Mouse (Mus musculus) G1E (cell line): Measurements from ENCODE around the gene Maea.

Experiments used
- CTCF ChIP-seq: IDR thresholded peaks from 2 replicates; pipeline ENCODE4 v1.5.1; 2012; ENCODE audit warnings: low read depth, low read length, inconsistent platforms, mixed read lengths
- GATA1 ChIP-seq: IDR thresholded peaks from 2 replicates; pipeline ENCODE4 v1.6.1; 2012; ENCODE audit warnings: borderline replicate concordance, low read length, inconsistent platforms, mixed read lengths
- GATA2 ChIP-seq: IDR thresholded peaks from 2 replicates; pipeline ENCODE4 v1.6.1; 2012; ENCODE audit warnings: low read depth, low read length, inconsistent platforms, borderline replicate concordance
- POLR2AphosphoS5 ChIP-seq: IDR thresholded peaks from 2 replicates; pipeline ENCODE4 v1.6.1; 2012; ENCODE audit warnings: low read depth, low read length, inconsistent platforms; ENCODE audit not compliant: insufficient replicate concordance
- TAL1 ChIP-seq: conservative IDR thresholded peaks from 2 replicates; pipeline ENCODE4 v1.6.1; 2012; ENCODE audit warnings: low read depth, low read length, inconsistent platforms, mixed read lengths

DNA sequence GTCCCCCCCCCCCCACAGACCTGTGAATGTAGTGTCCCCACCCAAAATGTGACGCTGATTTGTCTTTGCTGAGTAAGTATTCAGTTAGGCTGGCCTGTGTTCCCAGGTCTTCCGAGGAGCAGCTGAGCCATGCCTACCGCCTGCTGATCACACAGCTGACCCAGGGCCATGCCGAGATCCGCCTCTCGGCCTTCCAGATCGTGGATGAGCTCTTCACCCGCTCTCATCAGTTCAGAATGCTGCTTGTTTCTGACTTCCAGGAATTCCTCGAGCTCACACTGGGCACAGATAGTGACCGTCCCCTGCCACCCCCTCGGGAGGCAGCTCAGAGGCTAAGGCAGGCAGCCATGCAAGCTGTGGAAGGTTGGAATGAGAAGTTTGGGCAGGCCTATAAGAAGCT, 52.2 kb downstream of the Maea start:
- no peak for TF ChIP-seq CTCF
- no peak for TF ChIP-seq GATA1
- no peak for TF ChIP-seq GATA2
- TF ChIP-seq TAL1 = no peak
- TF ChIP-seq POLR2AphosphoS5 = no peak
